Mouse (Mus musculus) lung, adult 2 months (tissue): Measurements from ENCODE around the gene Elovl3.

Source experiments
- CTCF ChIP-seq: fragments of 200-500 bp; IDR thresholded peaks from 2 replicates; pipeline ENCODE4 v1.5.1; 2011; ENCODE audit warnings: mild to moderate bottlenecking, low read length, control low read depth; ENCODE audit not compliant: insufficient read depth
- POLR2A ChIP-seq: fragments of 200-500 bp; IDR thresholded peaks from 2 replicates; pipeline ENCODE4 v1.6.1; 2011; ENCODE audit warnings: low read depth, mild to moderate bottlenecking, control low read depth, low read length, borderline replicate concordance; ENCODE audit errors: extremely low read depth

GRCm38 (mm10) chr19:46104187-46104557 lies 27.5 kb upstream of the Elovl3 start:
- no peak for TF ChIP-seq CTCF
- no peak for TF ChIP-seq POLR2A
